Mouse (Mus musculus): Measurements from ENCODE around the gene DXBay18. TPM values are rescaled to one million over a fixed set of nuclear protein-coding genes. Genes with fewer than 3 reads are reported as not detected.

Gene DXBay18
- polyA plus RNA-seq, 1 experiment from 2014 or later: not detected

Other genes with a start within 250 kb of the DXBay18 start
- 69.0 and 75.6 TPM in 2 replicates for gene Cetn2, start 231.0 kb downstream of the DXBay18 start, polyA plus RNA-seq (2014; fragmentation: Nextera tagmentation; extraction: Ambion mirVana)
- gene Nsdhl, start 230.9 kb downstream of the DXBay18 start, polyA plus RNA-seq (2014; fragmentation: Nextera tagmentation; extraction: Ambion mirVana): 36.8 and 40.5 TPM in 2 replicates
- gene Zfp185, start 162.1 kb downstream of the DXBay18 start, polyA plus RNA-seq (2014; fragmentation: Nextera tagmentation; extraction: Ambion mirVana): 8.9 and 12.1 TPM in 2 replicates
- gene Pnma5, start 112.3 kb downstream of the DXBay18 start, polyA plus RNA-seq (2014; fragmentation: Nextera tagmentation; extraction: Ambion mirVana): 0.09 and 0.26 TPM in 2 replicates
- 0.19 and 0.20 TPM in 2 replicates for gene Pnma3, start 84.7 kb downstream of the DXBay18 start, polyA plus RNA-seq (2014; fragmentation: Nextera tagmentation; extraction: Ambion mirVana)
- gene Xlr4a, start 67.0 kb downstream of the DXBay18 start, polyA plus RNA-seq (2014; fragmentation: Nextera tagmentation; extraction: Ambion mirVana): 0.70 and 1.1 TPM in 2 replicates
- gene Xlr3a, start 52.4 kb downstream of the DXBay18 start, polyA plus RNA-seq (2014; fragmentation: Nextera tagmentation; extraction: Ambion mirVana): 1.4 and 7.2 TPM in 2 replicates
- 0.23 TPM in 1 of 2 replicates, not detected in the other for gene Gm14685, start 32.4 kb downstream of the DXBay18 start, polyA plus RNA-seq (2014; fragmentation: Nextera tagmentation; extraction: Ambion mirVana)
- gene Xlr5b, start 654 bp downstream of the DXBay18 start, polyA plus RNA-seq (2014; fragmentation: Nextera tagmentation; extraction: Ambion mirVana): 0.22 TPM in 1 of 2 replicates, not detected in the other
- gene Spin2d, start 27.5 kb upstream of the DXBay18 start, polyA plus RNA-seq (2014; fragmentation: Nextera tagmentation; extraction: Ambion mirVana): not detected in 2 replicates
- gene Xlr3b, start 42.8 kb upstream of the DXBay18 start, polyA plus RNA-seq (2014; fragmentation: Nextera tagmentation; extraction: Ambion mirVana): 4.7 and 12.4 TPM in 2 replicates
- gene Xlr4b, start 64.9 kb upstream of the DXBay18 start, polyA plus RNA-seq (2014; fragmentation: Nextera tagmentation; extraction: Ambion mirVana): 0.50 and 1.2 TPM in 2 replicates
- gene F8a, start 78.8 kb upstream of the DXBay18 start, polyA plus RNA-seq (2014; fragmentation: Nextera tagmentation; extraction: Ambion mirVana): 11.3 and 11.9 TPM in 2 replicates
- 0.55 and 2.1 TPM in 2 replicates for gene Xlr4c, start 93.7 kb upstream of the DXBay18 start, polyA plus RNA-seq (2014; fragmentation: Nextera tagmentation; extraction: Ambion mirVana)
- not detected in 2 replicates for gene Xlr3c, start 115.9 kb upstream of the DXBay18 start, polyA plus RNA-seq (2014; fragmentation: Nextera tagmentation; extraction: Ambion mirVana)
- gene Xlr5a, start 143.5 kb upstream of the DXBay18 start, polyA plus RNA-seq (2014; fragmentation: Nextera tagmentation; extraction: Ambion mirVana): 0.26 TPM in 1 of 2 replicates, not detected in the other
- not detected in 2 replicates for gene Xlr5c, start 143.5 kb upstream of the DXBay18 start, polyA plus RNA-seq (2014; fragmentation: Nextera tagmentation; extraction: Ambion mirVana)
- gene Gm45015, start 187.4 kb upstream of the DXBay18 start, polyA plus RNA-seq (2014; fragmentation: Nextera tagmentation; extraction: Ambion mirVana): not detected in 2 replicates
- 14.9 and 16.3 TPM in 2 replicates for gene Zfp275, start 193.2 kb upstream of the DXBay18 start, polyA plus RNA-seq (2014; fragmentation: Nextera tagmentation; extraction: Ambion mirVana)
- gene Gm18336, start 249.3 kb upstream of the DXBay18 start, polyA plus RNA-seq (2014; fragmentation: Nextera tagmentation; extraction: Ambion mirVana): not detected in 2 replicates

All from intestine, embryonic 14.5 days (tissue).